Mouse (Mus musculus): ENCODE data around the gene Ankrd28. TPM values are rescaled to one million over a fixed set of nuclear protein-coding genes. Genes with fewer than 3 reads are reported as not detected.

Ankrd28 gene
- polyA plus RNA-seq, 1 experiment: 6.5 TPM

GRCm38 (mm10) chr14:31663376-31664099, 166.9 kb downstream of the Ankrd28 start:
- H3ac ChIP-seq (ENCODE audit: control insufficient read depth, insufficient read length): no peak overlapping the region
- no peaks in the 10 kb centered on the region for H3K36me3 ChIP-seq (ENCODE audit: control insufficient read depth, insufficient read depth)
- TF ChIP-seq POLR2A (IDR thresholded peaks at IDR 0.05; ENCODE audit: insufficient read length, low read depth) (no peak), E2F4 (IDR thresholded peaks at IDR 0.05; ENCODE audit: insufficient read depth) (no peak), USF1 (IDR thresholded peaks at IDR 0.05; ENCODE audit: low read depth) (no peak), REST (IDR thresholded peaks at IDR 0.05; ENCODE audit: insufficient read depth, insufficient read length) (no peak), MYOG (IDR thresholded peaks at IDR 0.05; ENCODE audit: control insufficient read depth in 1 of 3, insufficient read depth in 1 of 3, insufficient read length in 2 of 3, low read depth in 2 of 3) (no peak), TCF12 (IDR thresholded peaks at IDR 0.05; ENCODE audit: insufficient read depth, poor library complexity, severe bottlenecking) (no peak)
- peak overlapping the region; percentile 86 for H3K4me2 ChIP-seq (ENCODE audit: low read depth)
- H3K79me2 ChIP-seq (ENCODE audit: control insufficient read depth, insufficient read depth): no peaks in the 10 kb centered on the region
- no peaks in the 10 kb centered on the region for H3K27me3 ChIP-seq (ENCODE audit: control insufficient read depth, insufficient read depth, insufficient read length)
- H3K4me3 ChIP-seq: no peak overlapping the region

GRCm38 (mm10) chr14:31662555-31663211, 167.8 kb downstream of the Ankrd28 start:
- H3K36me3 ChIP-seq (ENCODE audit: control insufficient read depth, insufficient read depth): no peaks in the 10 kb centered on the region
- no peaks in the 10 kb centered on the region for H3K27me3 ChIP-seq (ENCODE audit: control insufficient read depth, insufficient read depth, insufficient read length)
- H3K4me3 ChIP-seq: peak overlapping the region; percentile 34

GRCm38 (mm10) chr14:31661671-31662554, 168.5 kb downstream of the Ankrd28 start:
- Histone ChIP-seq H3K36me3 (ENCODE audit: control insufficient read depth, insufficient read depth) (no peaks in the 10 kb centered on the region), H3K4me3 (peak overlapping the region; percentile 34), H3K27me3 (ENCODE audit: control insufficient read depth, insufficient read depth, insufficient read length) (no peaks in the 10 kb centered on the region), H3K79me2 (ENCODE audit: control insufficient read depth, insufficient read depth) (no peaks in the 10 kb centered on the region), H3ac (ENCODE audit: control insufficient read depth, insufficient read length) (peak overlapping the region; percentile 32), H3K4me2 (ENCODE audit: low read depth) (peak overlapping the region; percentile 86)
- peak; percentile 62 for TF ChIP-seq POLR2AphosphoS2 (IDR thresholded peaks at IDR 0.05; ENCODE audit: insufficient read length, low read depth)
- TF ChIP-seq CEBPB (IDR thresholded peaks at IDR 0.05; ENCODE audit: insufficient read depth, poor library complexity, severe bottlenecking): no peak
- TF ChIP-seq MYOG (IDR thresholded peaks at IDR 0.05; ENCODE audit: control insufficient read depth in 1 of 3, insufficient read depth in 1 of 3, insufficient read length in 2 of 3, low read depth in 2 of 3): peak in 1 of 3 experiments; percentile 14
- peak in 2 of 3 experiments; percentile 1 to 35 for TF ChIP-seq MYOD1 (IDR thresholded peaks at IDR 0.05; ENCODE audit: control insufficient read depth in 1 of 3, insufficient read length in 2 of 3, low read depth in 2 of 3)
- peak; percentile 73 for TF ChIP-seq POLR2A (IDR thresholded peaks at IDR 0.05; ENCODE audit: insufficient read length, low read depth)

More at GRCm38 (mm10) chr14:31662555-31663211, 167.8 kb downstream of the Ankrd28 start:
- TF ChIP-seq POLR2AphosphoS2 (IDR thresholded peaks at IDR 0.05; ENCODE audit: insufficient read length, low read depth) (peak; percentile 64), SRF (IDR thresholded peaks at IDR 0.05; ENCODE audit: control insufficient read depth, insufficient read length, low read depth) (no peak), TCF3 (IDR thresholded peaks at IDR 0.05; ENCODE audit: insufficient read length, low read depth) (no peak), E2F4 (IDR thresholded peaks at IDR 0.05; ENCODE audit: insufficient read depth) (no peak), REST (IDR thresholded peaks at IDR 0.05; ENCODE audit: insufficient read depth, insufficient read length) (no peak), MYOD1 (IDR thresholded peaks at IDR 0.05; ENCODE audit: control insufficient read depth in 1 of 3, insufficient read length in 2 of 3, low read depth in 2 of 3) (peak in 1 of 3 experiments; percentile 20), POLR2A (IDR thresholded peaks at IDR 0.05; ENCODE audit: insufficient read length, low read depth) (peak; percentile 63), TCF12 (IDR thresholded peaks at IDR 0.05; ENCODE audit: insufficient read depth, poor library complexity, severe bottlenecking) (peak; percentile 3), MAX (IDR thresholded peaks at IDR 0.05; ENCODE audit: low read depth) (peak; percentile 41), USF1 (IDR thresholded peaks at IDR 0.05; ENCODE audit: low read depth) (peak; percentile 88), MYOG (IDR thresholded peaks at IDR 0.05; ENCODE audit: control insufficient read depth in 1 of 3, insufficient read depth in 1 of 3, insufficient read length in 2 of 3, low read depth in 2 of 3) (no peak)
- Histone ChIP-seq H3K4me2 (ENCODE audit: low read depth) (peak overlapping the region; percentile 86), H3K79me2 (ENCODE audit: control insufficient read depth, insufficient read depth) (no peaks in the 10 kb centered on the region), H3ac (ENCODE audit: control insufficient read depth, insufficient read length) (no peak overlapping the region)

GRCm38 (mm10) chr14:31660312-31661093, 169.9 kb downstream of the Ankrd28 start:
- no peaks in the 10 kb centered on the region for H3K36me3 ChIP-seq (ENCODE audit: control insufficient read depth, insufficient read depth)
- peak overlapping the region; percentile 34 for H3K4me3 ChIP-seq
- H3ac ChIP-seq (ENCODE audit: control insufficient read depth, insufficient read length): no peak overlapping the region
- no peaks in the 10 kb centered on the region for H3K27me3 ChIP-seq (ENCODE audit: control insufficient read depth, insufficient read depth, insufficient read length)
- H3K4me2 ChIP-seq (ENCODE audit: low read depth): peak overlapping the region; percentile 86
- H3K79me2 ChIP-seq (ENCODE audit: control insufficient read depth, insufficient read depth): no peaks in the 10 kb centered on the region
- peak in 2 of 3 experiments; percentile 7 to 60 for TF ChIP-seq MYOG (IDR thresholded peaks at IDR 0.05; ENCODE audit: control insufficient read depth in 1 of 3, insufficient read depth in 1 of 3, insufficient read length in 2 of 3, low read depth in 2 of 3)
- TF ChIP-seq MAX (IDR thresholded peaks at IDR 0.05; ENCODE audit: low read depth): no peak
- peak; percentile 63 to 95 (median 94) for TF ChIP-seq MYOD1 (IDR thresholded peaks at IDR 0.05; ENCODE audit: control insufficient read depth in 1 of 3, insufficient read length in 2 of 3, low read depth in 2 of 3)
- TF ChIP-seq TCF12 (IDR thresholded peaks at IDR 0.05; ENCODE audit: insufficient read depth, poor library complexity, severe bottlenecking): peak; percentile 41

All from myocyte (in vitro differentiated cells).